Mouse (Mus musculus): ENCODE measurements at regions not wholly inside any gene's neighbourhood (a gene's known extent, or its start where the extent isn't known, plus 50 kb on each side); places are given as distances from the start of the nearest gene placed in this dataset.

DNA sequence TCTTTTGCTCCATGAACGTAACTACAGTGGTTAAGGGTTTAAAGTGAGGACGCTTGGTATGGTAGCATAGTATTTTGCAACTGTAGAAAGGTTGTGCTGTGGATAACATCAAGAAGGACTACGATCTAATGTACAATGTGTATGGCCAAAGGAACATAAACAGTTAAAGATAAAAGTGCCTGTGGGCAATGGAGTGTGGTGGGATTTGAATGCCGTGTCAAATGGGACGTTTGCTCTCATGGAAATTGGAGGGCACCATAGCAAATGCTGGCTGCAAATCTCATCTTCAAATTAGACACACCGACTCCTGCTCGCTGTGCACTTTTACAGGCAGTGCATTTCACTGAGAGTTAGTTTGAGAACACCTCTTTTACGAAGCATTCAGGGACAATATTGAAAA lies 725.0 kb upstream of the Pfkp start:
- TF ChIP-seq POLR2A (IDR thresholded peaks at IDR 0.05; ENCODE audit: borderline replicate concordance, extremely low read depth, insufficient read depth, insufficient read length, poor library complexity, severe bottlenecking) (no peak), CTCF (IDR thresholded peaks at IDR 0.05; ENCODE audit: borderline replicate concordance, extremely low read depth, insufficient read depth, insufficient read length) (no peak)
